Mouse (Mus musculus) limb, embryonic 11.5 days (tissue): ENCODE measurements around the gene Suv39h2. TPM values are rescaled to one million over a fixed set of nuclear protein-coding genes. Genes with fewer than 3 reads are reported as not detected.

ENCODE experiments used
- ATAC-seq: fragments of 200-750 bp; cut with Nextera tagmentation; 2 replicates; pipeline ENCODE4 v1.8.0; 2017; ENCODE audit warnings: low read depth; ENCODE audit not compliant: insufficient number of reproducible peaks, low FRiP score, low TSS enrichment
- DNase-seq: peaks from one replicate; pipeline ENCODE4 v3.0.0-alpha.2; 2015; ENCODE audit warnings: low spot score
- H3K27ac ChIP-seq: fragments of 300-500 bp; sonication (generic); replicated peaks from 2 replicates; pipeline ENCODE4 v1.5.1; 2014; ENCODE audit warnings: low read depth, mild to moderate bottlenecking, low read length
- H3K27me3 ChIP-seq: fragments of 300-500 bp; sonication (generic); 2 replicates; pipeline ENCODE4 v1.6.1; 2014; ENCODE audit warnings: mild to moderate bottlenecking, low read length, mixed read lengths; ENCODE audit not compliant: control insufficient read depth, insufficient read depth
- H3K36me3 ChIP-seq: fragments of 300-500 bp; sonication (generic); 2 replicates; pipeline ENCODE4 v1.6.1; 2014; ENCODE audit warnings: mild to moderate bottlenecking, low read length, moderate library complexity, mixed read lengths; ENCODE audit not compliant: control insufficient read depth, insufficient read depth
- H3K4me1 ChIP-seq: fragments of 300-500 bp; sonication (generic); 2 replicates; pipeline ENCODE4 v1.6.1; 2014; ENCODE audit warnings: low read length, mixed read lengths; ENCODE audit not compliant: control insufficient read depth, insufficient read depth
- H3K4me2 ChIP-seq: fragments of 300-500 bp; sonication (generic); 2 replicates; pipeline ENCODE4 v1.6.1; 2014; ENCODE audit warnings: low read depth, mild to moderate bottlenecking, moderate library complexity; ENCODE audit not compliant: severe bottlenecking
- H3K4me3 ChIP-seq: fragments of 300-500 bp; sonication (generic); 2 replicates; pipeline ENCODE4 v1.5.1; 2014; ENCODE audit warnings: low read depth, low read length
- H3K9ac ChIP-seq: fragments of 300-500 bp; sonication (generic); 2 replicates; pipeline ENCODE4 v1.6.1; 2014; ENCODE audit warnings: mild to moderate bottlenecking, low read length
- H3K9me3 ChIP-seq: fragments of 300-500 bp; sonication (generic); 2 replicates; pipeline ENCODE4 v1.6.1; 2016; ENCODE audit warnings: low read length; ENCODE audit not compliant: control insufficient read depth
- WGBS: fragments of 180-500 bp; shearing (Covaris S2); extraction: QIAGEN DNeasy Blood & Tissue Kit; methylation state at CpG from one replicate; pipeline ENCODE4 v1.1.7; 2014; 5-methylcytosine and 5-hydroxymethylcytosine counted together
- polyA plus RNA-seq: library from polyadenylated mRNA; unstranded; fragments of >200 nt; fragmentation: Nextera tagmentation; extraction: Ambion mirVana; gene quantifications from 2 replicates; pipeline ENCODE4 v1.2.1, GENCODE M21; 2014

Suv39h2 gene
- polyA plus RNA-seq, 1 experiment from 2014 or later, result 46.4 TPM

- Histone ChIP-seq H3K4me1 (no peaks in the 10 kb centered on the region), H3K27ac (no peak overlapping the region), H3K9me3 (no peaks in the 10 kb centered on the region), H3K4me2 (no peak overlapping the region), H3K27me3 (no peaks in the 10 kb centered on the region), H3K4me3 (no peak overlapping the region), H3K36me3 (no peaks in the 10 kb centered on the region), H3K9ac (no peak overlapping the region)
- no peak for ATAC-seq
- WGBS, result 84% methylated on average over 7 of the region's 7 CpGs
- no peak for DNase-seq
Observed at GRCm38 (mm10) chr2:3444206-3444605, 30.6 kb downstream of the Suv39h2 start.

- no peaks in the 10 kb centered on the region for H3K27me3 ChIP-seq
- no peaks in the 10 kb centered on the region for H3K36me3 ChIP-seq
- DNase-seq (no peak), ATAC-seq (no peak)
- no peak overlapping the region for H3K4me2 ChIP-seq
- H3K9me3 ChIP-seq, result no peaks in the 10 kb centered on the region
- WGBS, result 53% methylated on average over 7 of the region's 7 CpGs
- H3K9ac ChIP-seq, result no peak overlapping the region
- no peak overlapping the region for H3K4me3 ChIP-seq
- no peaks in the 10 kb centered on the region for H3K4me1 ChIP-seq
- no peak overlapping the region for H3K27ac ChIP-seq
Observed at GRCm38 (mm10) chr2:3437956-3438355, 36.9 kb downstream of the Suv39h2 start.

GRCm38 (mm10) chr2:3435369-3436061 lies 39.3 kb downstream of the Suv39h2 start:
- no peak overlapping the region for H3K4me3 ChIP-seq
- ATAC-seq, result no peak

GRCm38 (mm10) chr2:3430956-3431355 lies 43.9 kb downstream of the Suv39h2 start:
- Histone ChIP-seq H3K9me3 (no peaks in the 10 kb centered on the region), H3K4me1 (no peaks in the 10 kb centered on the region), H3K9ac (no peak overlapping the region), H3K4me2 (no peak overlapping the region), H3K4me3 (no peak overlapping the region), H3K36me3 (no peaks in the 10 kb centered on the region), H3K27ac (no peak overlapping the region), H3K27me3 (no peaks in the 10 kb centered on the region)
- WGBS, result 68% methylated on average over 9 of the region's 9 CpGs
- ATAC-seq (peak; percentile 39; the same call in 1 of the 2 replicates), DNase-seq (peak; percentile 27)

More at GRCm38 (mm10) chr2:3435369-3436061, 39.3 kb downstream of the Suv39h2 start:
- DNase-seq, result no peak
- Histone ChIP-seq H3K27me3 (no peaks in the 10 kb centered on the region), H3K27ac (no peak overlapping the region), H3K9me3 (no peaks in the 10 kb centered on the region), H3K9ac (no peak overlapping the region), H3K4me1 (no peaks in the 10 kb centered on the region), H3K36me3 (no peaks in the 10 kb centered on the region), H3K4me2 (no peak overlapping the region)
- WGBS, result 84% methylated on average over 6 of the region's 6 CpGs

GRCm38 (mm10) chr2:3424579-3424910 lies 50.3 kb downstream of the Suv39h2 start:
- Histone ChIP-seq H3K36me3 (no peaks in the 10 kb centered on the region), H3K4me3 (peak overlapping the region; percentile 62), H3K9ac (peak overlapping the region; percentile 46; the same call in 1 of the 2 replicates), H3K27me3 (no peaks in the 10 kb centered on the region), H3K9me3 (no peaks in the 10 kb centered on the region), H3K4me2 (peak overlapping the region; percentile 89), H3K27ac (no peak overlapping the region), H3K4me1 (no peaks in the 10 kb centered on the region)
- DNase-seq, result no peak
- ATAC-seq, result no peak
- 12% methylated on average over 10 of the region's 10 CpGs for WGBS

- Histone ChIP-seq H3K27ac (no peak within 1 kb of the TSS), H3K9ac (peak within 1 kb of the TSS; percentile 46; the same call in 1 of the 2 replicates), H3K4me1 (no peaks in the 10 kb centered on the region), H3K9me3 (no peaks in the 10 kb centered on the region), H3K4me2 (peak within 1 kb of the TSS; percentile 89), H3K27me3 (no peaks in the 10 kb centered on the region), H3K4me3 (peak within 1 kb of the TSS; percentile 62), H3K36me3 (no peaks in the 10 kb centered on the region)
- peak; percentile 98 for ATAC-seq
- 1% methylated on average over 29 of the region's 29 CpGs for WGBS
- peak; percentile 87 for DNase-seq
Observed at GRCm38 (mm10) chr2:3423841-3424578, 50.8 kb downstream of the Suv39h2 start, which contains the start of gene Dclre1c. TSS of gene Dclre1c (plus strand) at chr2:3424131.

- H3K9me3 ChIP-seq, result no peaks in the 10 kb centered on the region
- no peak within 1 kb of the TSS for H3K4me2 ChIP-seq
- DNase-seq (no peak), ATAC-seq (no peak)
- no peak within 1 kb of the TSS for H3K9ac ChIP-seq
- H3K36me3 ChIP-seq, result no peaks in the 10 kb centered on the region
- H3K27ac ChIP-seq, result no peak within 1 kb of the TSS
- no peaks in the 10 kb centered on the region for H3K27me3 ChIP-seq
- H3K4me1 ChIP-seq, result no peaks in the 10 kb centered on the region
- H3K4me3 ChIP-seq, result no peak within 1 kb of the TSS
- 70% methylated on average over 3 of the region's 3 CpGs for WGBS
Observed at GRCm38 (mm10) chr2:3422548-3422947, 52.3 kb downstream of the Suv39h2 start, which contains the start of gene Meig1. TSS of gene Meig1 (minus strand) at chr2:3422648.

GRCm38 (mm10) chr2:3420157-3420556 lies 54.7 kb downstream of the Suv39h2 start:
- no peaks in the 10 kb centered on the region for H3K36me3 ChIP-seq
- H3K27me3 ChIP-seq, result no peaks in the 10 kb centered on the region
- DNase-seq, result no peak
- ATAC-seq, result no peak
- WGBS, result 80% methylated on average over 4 of the region's 4 CpGs
- no peaks in the 10 kb centered on the region for H3K4me1 ChIP-seq
- no peak overlapping the region for H3K9ac ChIP-seq
- no peak overlapping the region for H3K27ac ChIP-seq
- no peaks in the 10 kb centered on the region for H3K9me3 ChIP-seq
- H3K4me2 ChIP-seq, result no peak overlapping the region
- no peak overlapping the region for H3K4me3 ChIP-seq
